Mouse (Mus musculus): ENCODE results near the gene Xpc.

Xpc gene

GRCm38 (mm10) chr6:91515545-91516449 lies at the start of gene Xpc, which contains the start of gene Lsm3:
Gene Xpc, minus strand, starts transcription at chr6:91515888.
Gene Lsm3, plus strand, starts transcription at chr6:91515928.
- under 1% methylated on average over 80 of the region's 80 CpGs for WGBS

DNA sequence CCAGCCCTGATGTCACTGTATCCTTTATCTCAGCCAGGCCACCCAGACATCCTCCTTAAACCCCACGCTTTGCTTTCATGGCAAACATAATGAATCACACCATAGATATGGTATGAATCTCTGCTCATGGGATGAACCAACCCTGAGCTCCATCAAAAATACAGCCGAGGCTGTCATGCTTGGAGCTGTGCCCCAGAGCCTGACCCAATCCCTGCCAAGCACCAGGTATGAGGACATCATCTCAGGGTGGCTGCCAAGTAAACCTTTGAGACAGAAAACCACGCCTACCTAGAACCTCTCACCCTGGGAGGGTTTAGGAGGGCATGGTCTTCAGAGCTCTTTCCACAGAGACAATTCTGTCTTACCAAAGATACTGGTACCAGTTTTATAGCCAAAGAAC lies 47.3 kb upstream of the Xpc start:
- WGBS, result 76% methylated on average over 3 of the region's 3 CpGs

DNA sequence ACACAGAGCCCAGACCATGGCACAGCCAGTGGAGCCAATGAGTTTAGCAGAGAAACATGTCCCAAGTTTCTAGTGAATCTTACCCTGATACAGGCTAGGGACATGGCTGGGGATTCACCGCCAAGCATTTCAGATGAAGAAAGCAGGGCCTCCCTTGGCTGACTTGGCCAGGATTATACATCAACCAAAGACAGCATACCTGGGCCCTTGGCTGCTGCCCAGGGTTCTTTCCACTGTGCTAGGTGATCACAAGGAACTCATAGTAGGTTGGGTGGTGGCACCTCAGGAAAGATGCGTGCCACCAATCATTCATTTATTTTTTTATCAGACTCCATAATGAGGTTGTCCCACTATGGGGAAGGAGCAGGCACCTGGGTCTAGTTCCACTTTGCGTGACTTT lies 44.5 kb upstream of the Xpc start:
- WGBS, result 97% methylated on average over 3 of the region's 3 CpGs

DNA sequence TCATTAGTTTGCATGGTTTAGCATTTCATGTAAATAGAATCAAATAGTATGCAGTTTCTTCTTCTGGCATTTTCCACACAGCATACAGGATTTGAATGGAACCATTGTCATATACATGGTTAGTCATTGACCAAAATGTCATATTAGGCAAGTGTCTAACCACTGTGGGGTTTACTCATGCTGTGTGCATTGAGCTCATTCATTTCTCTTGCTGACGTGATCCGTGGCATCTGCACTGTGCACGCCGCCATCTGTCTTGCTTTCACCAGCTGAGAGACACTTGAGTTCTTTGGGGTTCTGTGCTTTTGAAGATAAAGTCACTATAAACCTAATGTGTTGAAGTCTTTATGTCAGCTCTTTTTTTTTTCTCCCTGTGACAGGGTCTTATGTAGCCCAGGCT lies 43.7 kb upstream of the Xpc start:
- WGBS, result 50% methylated on average over 4 of the region's 4 CpGs

GRCm38 (mm10) chr6:91558565-91558964 lies 42.9 kb upstream of the Xpc start:
- WGBS, result 72% methylated on average over 1 of the region's 1 CpGs

DNA sequence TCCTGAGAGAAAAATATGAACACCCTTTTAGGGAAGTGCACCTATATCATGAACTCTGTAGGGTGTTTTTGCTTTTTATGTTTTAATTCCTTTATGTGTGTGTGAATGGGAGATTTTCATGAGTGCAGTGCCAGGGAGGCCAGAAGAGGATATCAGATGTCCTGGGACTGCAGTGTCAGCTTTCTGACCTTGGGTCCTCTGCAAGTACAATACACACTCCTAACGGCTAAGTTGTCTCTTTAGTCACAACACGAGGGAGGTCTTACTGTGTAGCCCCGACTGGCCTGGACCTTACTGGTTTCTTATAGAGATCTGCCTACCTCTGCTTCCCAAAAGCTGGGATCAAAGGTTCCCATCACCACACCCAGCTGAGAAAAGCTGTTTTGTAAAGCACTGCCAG lies 37.0 kb upstream of the Xpc start:
- WGBS, result 83% methylated on average over 3 of the region's 3 CpGs

DNA sequence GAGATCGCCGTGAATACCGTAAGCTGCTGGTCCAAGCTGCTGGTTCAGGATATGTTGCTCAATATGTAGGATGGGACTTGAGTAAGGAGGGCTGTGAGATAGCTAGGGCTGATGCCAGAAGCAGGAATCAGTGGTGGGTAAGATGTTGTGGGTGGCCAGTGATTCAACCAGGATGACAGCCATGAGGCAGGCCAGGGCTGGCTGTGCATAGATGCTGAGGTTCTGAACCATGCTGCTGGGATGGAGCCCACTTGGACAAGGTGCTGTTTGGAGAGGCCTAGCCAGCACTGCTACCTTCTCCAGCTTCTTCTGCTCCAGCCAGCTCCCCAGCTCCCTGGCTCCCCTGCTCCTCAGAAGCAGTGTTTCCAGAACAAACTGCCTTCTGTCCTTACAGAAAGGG lies 36.0 kb upstream of the Xpc start:
- 80% methylated on average over 3 of the region's 3 CpGs for WGBS

DNA sequence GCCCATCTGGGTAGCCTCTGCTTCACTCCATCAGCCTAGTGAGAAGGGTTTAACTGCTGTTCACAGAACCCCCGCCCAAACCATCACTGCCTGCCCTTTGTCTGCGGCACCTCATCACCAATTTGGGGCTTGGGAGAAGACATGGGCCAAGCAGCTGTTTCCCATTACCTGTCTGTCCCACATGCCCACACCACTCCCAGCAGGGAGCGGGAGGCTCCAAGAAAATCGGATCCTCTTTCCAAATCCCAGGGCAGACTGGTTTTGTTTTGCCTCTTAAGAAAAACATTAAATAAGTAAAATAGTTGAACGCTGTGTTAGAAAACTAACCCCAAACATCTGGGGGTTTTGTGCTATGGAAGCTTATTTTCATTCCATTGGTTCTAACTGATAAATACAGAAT lies 33.9 kb upstream of the Xpc start:
- WGBS, result 86% methylated on average over 5 of the region's 5 CpGs

DNA sequence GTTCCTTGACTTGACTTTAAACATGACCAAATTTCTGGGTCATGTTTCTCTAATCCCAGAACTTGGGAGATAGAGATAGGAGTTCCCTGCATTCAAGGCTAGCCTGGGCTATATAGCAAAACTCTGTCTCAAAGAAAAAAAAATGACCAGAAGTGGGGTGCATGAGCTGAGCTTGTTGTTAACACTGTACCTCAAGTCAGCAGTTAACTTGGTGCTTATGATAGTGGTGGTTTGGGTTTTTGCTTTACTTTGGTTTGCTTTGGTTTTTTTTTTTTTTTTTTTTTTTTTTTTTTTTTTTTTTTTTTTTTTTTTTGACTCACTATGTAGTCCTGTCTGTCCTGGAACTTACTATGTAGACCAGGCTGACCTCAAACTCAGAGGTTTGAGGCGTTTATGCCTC lies 31.6 kb upstream of the Xpc start:
- 83% methylated on average over 1 of the region's 1 CpGs for WGBS

- 66% methylated on average over 9 of the region's 9 CpGs for WGBS
These were observed 30.7 kb upstream of the Xpc start for GRCm38 (mm10) chr6:91546241-91546884.

GRCm38 (mm10) chr6:91543056-91543455 lies 27.4 kb upstream of the Xpc start:
- WGBS, result 92% methylated on average over 5 of the region's 5 CpGs

DNA sequence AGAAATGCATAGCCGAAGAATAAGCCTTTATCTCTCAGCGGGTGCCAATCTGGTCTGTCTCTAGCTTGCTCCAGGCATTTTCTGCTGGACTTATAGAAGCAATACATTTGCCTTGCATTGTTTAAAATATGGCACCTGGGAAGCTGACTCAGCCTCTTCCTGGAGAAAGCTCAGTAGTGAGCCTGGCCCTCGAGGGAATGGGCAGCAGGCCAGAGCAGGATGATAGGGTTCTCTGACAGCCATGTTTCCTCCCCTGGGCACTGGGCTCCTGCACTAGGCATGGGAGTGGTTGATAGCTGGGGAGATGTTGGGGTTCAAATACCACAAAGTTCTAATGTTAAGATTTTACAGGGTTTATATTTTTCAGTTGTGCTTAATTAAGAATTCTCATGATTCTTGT lies 25.6 kb upstream of the Xpc start:
- WGBS, result 52% methylated on average over 3 of the region's 3 CpGs

DNA sequence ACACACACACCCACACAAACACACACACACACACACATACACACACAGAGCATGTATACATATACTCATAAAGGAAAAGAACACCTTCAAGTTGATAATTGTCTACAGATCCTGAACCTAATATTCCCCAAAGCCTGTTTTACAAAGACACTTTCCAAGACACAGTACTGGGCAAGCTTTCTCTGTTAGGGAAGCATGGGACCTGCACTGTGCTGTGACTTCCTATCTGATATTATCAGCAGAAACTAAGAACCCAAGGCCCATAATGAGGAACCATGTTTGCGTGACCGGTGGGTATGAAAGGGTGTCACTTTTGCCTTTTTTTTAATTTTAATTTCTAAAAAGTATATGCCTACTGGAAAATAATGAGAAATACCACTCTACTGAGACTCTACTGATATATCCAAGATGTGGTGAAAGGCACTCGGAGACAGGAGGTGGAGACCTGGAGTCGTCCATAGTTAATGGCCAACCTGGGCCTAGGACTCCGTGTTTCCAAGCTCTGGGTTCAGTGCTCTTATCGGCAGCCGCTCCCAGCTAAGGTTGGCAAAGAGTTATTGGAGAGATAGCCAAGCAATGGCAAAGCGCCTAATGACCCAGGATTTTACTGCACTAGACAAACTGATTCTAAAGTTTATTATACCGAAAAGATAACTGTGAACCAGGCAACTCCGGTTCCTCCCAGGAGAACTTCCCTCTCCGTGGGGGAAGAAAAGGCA lies 20.5 kb upstream of the Xpc start:
- 90% methylated on average over 11 of the region's 11 CpGs for WGBS

DNA sequence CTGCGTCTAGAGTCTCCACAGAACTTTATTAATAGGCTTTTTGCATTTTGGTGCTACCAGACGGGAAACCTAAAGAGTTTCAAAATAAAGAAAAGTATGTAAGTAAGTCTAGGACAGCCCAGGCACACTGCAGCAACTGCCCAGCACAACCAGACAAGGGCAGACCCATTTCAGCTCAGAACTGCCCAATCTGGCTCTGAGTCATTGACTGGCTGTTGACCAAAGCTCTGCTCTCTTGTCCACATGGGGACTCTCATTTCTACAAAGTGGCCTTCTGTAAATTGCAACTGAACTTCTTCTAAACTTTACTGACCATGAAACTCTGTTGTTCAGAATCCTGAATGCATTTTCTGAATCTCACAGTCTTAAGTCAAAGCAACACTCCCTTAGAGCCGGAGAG lies 19.5 kb upstream of the Xpc start:
- WGBS, result 63% methylated on average over 3 of the region's 3 CpGs

DNA sequence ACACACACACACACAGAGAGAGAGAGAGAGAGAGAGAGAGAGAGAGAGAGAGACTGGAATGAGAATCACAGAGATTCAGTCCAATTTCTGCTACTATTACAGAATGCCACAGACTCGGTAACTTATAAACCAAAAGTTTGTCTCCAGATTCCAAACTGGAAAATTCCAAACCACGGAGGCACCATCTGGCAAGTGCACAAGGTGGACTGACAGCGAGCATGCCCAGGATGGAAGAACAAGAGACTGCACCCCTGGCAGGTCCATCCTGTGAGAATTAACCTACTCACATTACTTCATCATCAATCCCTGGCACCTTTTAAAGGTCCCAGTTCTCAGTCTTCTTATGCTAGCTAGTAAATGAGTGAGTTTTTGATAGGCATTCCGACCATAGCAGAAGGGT lies 18.6 kb upstream of the Xpc start:
- 82% methylated on average over 4 of the region's 4 CpGs for WGBS

- 40% methylated on average over 2 of the region's 2 CpGs for WGBS
These were observed 18.1 kb upstream of the Xpc start for GRCm38 (mm10) chr6:91533771-91534170.

- 76% methylated on average over 5 of the region's 5 CpGs for WGBS
These were observed 17.7 kb upstream of the Xpc start for GRCm38 (mm10) chr6:91533359-91533758.

DNA sequence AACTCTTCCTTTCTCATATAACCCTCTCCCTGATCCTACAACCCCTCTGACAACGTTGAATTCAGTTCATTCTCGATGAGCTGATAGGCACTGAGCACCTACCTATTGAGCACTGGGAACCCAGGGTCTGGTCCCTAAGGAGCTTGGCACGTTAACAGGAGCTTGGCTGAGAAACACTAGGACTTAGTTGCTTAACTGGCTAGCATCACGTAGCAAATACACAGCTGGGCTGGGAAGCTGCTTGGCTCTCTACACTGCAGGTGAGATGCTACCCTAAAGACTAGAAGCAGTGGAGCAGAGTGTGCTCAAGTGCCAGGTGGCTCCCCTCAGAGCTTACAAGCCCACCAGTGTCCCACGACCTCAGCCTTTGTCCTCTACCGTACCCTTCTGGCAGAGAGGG lies 17.0 kb upstream of the Xpc start:
- 72% methylated on average over 6 of the region's 6 CpGs for WGBS

DNA sequence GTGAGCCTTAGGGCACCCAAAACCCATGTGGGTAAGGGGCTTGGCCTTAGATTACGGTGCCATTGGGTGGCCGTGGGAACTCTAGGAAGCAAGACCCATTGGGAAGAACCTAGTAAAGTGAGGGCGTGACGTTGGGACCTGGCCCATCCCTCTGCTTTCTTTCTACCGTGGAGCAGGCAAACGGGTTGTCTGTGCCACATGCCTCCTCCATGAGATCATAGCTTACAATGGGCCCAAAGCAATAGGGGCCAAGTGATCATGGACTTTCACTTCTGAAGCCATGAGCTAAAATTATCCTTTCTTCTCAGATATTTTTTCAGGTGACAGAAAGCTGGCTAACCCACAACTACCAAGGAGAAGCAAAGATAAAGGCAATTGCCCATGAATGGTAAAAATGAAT lies 15.6 kb upstream of the Xpc start:
- 77% methylated on average over 6 of the region's 6 CpGs for WGBS

- WGBS, result 96% methylated on average over 8 of the region's 8 CpGs
These were observed 15.0 kb upstream of the Xpc start for GRCm38 (mm10) chr6:91530673-91531072.

GRCm38 (mm10) chr6:91528265-91528664 lies 12.6 kb upstream of the Xpc start:
- WGBS, result 87% methylated on average over 7 of the region's 7 CpGs

DNA sequence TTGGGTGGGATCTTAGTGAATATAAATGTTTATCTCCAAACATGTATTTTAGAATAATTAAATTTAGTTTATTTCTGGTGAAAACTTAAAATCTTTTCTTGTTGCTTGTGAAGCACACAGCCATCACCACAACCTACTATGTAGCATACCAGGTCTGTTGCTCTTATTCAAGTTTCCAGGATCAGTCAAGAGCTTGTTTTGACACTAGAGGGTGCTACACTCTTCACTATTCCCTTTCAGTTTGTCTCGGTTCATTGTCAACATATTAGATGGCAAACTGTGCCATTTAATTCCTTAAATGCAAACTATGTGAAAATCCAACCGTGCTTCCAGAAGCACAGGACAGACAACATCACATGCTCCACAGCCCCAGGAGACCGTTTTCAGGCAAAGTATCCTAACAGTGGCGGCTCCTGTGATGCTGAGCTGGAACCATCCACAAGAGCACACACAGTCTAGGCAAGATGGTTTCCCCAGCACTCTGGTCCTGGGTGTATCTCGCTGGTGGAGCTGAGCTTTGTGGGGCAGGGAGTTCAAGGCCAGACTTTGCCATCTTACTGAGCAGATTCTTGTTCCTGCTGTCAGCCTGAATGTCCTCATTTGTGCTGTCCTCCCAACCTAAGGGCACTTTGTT lies 11.7 kb upstream of the Xpc start:
- 33% methylated on average over 5 of the region's 5 CpGs for WGBS
